Mouse (Mus musculus) G1E-ER4 (cell line): ENCODE data around the gene Gm26602. TPM values are rescaled to one million over a fixed set of nuclear protein-coding genes. Genes with fewer than 3 reads are reported as not detected.

Experiments
- GATA1 ChIP-seq: IDR thresholded peaks from one replicate; pipeline ENCODE4 v1.8.0; 2012; ENCODE audit warnings: low read length, inconsistent platforms
- polyA plus RNA-seq: library from polyadenylated mRNA; stranded (reverse); fragments of >175 nt; gene quantifications from 2 replicates; pipeline ENCODE4 v1.2.3, GENCODE M21; 2012

The Gm26602 gene
- polyA plus RNA-seq, 1 experiment, result not detected

- no peak for TF ChIP-seq GATA1
Measured at GRCm38 (mm10) chr10:79933861-79934260, 23.2 kb downstream of the Gm26602 start.

DNA sequence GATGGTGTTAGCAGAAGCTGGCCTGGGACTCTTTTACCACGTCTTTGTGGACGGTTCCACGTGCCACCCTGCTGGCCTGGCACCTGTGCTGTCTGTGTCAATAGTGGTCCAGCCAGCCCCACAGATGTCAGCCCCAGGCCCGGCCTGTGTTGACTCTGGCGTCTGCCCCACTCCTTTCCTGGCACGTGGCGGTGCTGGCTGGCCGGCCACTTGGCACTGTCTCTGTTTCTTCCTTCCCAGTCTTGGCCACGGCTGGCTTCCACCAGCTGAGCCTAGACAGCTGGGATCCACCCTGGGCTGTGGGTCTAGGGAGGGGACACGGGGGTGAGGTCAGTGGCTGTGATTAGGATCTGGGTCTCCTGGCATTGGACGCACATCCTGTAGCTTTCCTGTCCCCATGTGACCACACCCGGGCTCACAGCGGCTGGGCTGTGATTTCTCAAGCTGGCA, 23.6 kb downstream of the Gm26602 start:
- no peak for TF ChIP-seq GATA1

- no peak for TF ChIP-seq GATA1
Measured at GRCm38 (mm10) chr10:79934794-79935569, 24.3 kb downstream of the Gm26602 start.

- TF ChIP-seq GATA1, result no peak
Measured at GRCm38 (mm10) chr10:79936284-79936910, 25.7 kb downstream of the Gm26602 start.

DNA sequence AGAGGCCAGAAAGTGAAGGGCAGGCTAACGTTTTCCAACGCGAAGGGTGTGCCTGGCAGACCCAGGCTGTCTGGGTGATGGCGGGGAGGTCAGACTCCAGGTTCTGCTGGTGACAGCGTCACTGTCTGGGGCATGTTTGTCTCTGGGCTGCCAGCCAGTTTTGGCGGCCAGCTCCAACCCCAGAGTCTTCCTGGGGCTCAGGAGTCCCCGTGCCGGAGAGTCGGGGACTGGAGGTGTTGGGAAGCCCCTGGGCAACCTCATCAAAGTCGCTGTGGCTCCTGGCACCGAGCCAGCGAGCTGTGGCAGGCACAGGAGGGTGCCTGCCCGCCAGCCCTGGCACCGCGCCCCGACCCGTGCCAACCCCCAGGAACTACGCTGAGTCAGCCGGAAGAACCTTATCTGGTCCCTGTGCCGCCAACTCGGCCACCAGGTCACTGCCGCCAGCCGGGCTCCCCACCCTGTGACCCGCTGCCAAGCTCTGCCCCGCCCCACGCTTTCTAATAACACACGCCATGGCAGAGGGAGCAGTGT, 26.3 kb downstream of the Gm26602 start:
- no peak for TF ChIP-seq GATA1

GRCm38 (mm10) chr10:79937775-79938526, 27.3 kb downstream of the Gm26602 start:
- TF ChIP-seq GATA1, result no peak

DNA sequence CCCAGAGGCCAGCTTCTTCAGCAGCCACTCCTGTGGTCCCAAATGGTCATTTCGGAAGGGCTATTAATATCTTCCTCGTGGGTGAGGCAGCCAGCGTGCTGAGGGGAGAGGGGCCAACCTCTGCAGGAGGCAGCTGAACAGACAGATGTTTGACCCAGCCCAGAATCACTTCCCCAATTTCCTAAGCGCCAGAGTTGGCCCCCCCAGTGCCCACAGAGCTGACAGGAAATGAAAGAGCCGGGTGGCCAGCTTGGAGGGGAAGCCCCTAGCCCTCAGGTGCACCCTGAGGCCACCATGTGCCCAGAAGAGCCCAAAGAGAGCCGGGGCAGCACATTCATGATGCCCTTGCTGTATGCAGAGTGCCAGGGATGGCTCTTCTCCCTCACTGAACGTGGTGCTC, 30.1 kb downstream of the Gm26602 start:
- TF ChIP-seq GATA1, result no peak

DNA sequence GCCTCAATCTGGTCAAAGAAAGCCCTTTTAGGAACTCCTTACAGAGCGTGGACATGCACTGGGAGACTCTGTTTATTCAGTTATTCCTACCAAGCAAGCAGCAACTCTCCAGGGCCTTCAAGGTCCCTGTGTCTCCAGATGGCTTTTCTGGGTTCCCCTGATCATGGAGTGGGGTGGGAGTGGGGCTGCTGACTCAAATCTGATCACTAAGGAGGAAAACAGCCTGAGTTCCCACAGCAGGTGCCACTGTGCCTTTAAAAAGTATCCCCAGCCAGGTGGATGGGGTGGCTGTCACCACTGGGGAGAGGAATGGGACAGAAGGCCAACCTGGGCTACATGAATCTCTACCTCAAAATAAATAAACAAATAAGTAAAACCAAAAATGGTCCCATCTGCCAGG, 32.3 kb downstream of the Gm26602 start:
- no peak for TF ChIP-seq GATA1

DNA sequence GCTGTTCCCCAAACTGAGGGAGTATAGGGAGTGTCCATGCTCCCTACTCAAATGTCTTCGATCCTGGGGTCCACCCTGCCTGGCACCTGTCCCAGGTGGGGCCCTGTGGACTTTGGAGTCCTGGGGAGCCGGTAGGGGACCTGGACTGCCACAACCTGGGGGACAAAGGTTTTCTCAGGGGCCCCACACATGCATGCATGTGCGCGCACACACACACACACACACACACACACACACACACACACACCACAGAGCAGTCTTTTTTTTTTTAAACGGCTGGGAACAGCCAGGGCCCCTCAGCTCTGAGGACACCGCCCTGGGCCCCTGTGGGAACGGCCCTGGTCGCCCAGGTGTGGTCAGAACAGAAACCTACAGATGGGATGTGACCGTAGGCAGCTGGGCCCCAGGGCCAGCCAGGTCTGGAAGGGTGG, 32.8 kb downstream of the Gm26602 start:
- TF ChIP-seq GATA1, result no peak

- TF ChIP-seq GATA1, result no peak
Measured at GRCm38 (mm10) chr10:79945507-79946234, 35.0 kb downstream of the Gm26602 start.

- no peak for TF ChIP-seq GATA1
Measured at GRCm38 (mm10) chr10:79946752-79947322, 36.2 kb downstream of the Gm26602 start.

DNA sequence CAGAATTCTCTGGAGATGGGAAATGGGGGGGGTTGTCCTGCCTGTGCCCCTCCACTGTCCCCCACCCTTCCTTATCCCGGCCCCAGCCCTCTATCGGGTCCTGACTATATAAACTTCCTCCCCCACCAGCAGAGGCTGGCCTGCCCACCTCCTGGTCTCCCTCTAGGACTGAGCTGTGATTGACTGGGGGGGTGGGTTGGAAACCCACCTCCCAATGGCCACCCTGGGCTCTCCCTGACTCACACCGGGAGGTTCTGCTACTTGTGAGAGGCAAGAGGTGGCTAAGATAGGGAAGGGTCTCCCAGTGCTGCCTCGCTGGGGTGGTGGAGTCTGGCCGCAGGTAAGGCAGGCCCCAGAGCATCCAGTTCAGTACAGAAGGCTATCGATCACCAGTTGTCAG, 36.8 kb downstream of the Gm26602 start:
- TF ChIP-seq GATA1, result no peak

DNA sequence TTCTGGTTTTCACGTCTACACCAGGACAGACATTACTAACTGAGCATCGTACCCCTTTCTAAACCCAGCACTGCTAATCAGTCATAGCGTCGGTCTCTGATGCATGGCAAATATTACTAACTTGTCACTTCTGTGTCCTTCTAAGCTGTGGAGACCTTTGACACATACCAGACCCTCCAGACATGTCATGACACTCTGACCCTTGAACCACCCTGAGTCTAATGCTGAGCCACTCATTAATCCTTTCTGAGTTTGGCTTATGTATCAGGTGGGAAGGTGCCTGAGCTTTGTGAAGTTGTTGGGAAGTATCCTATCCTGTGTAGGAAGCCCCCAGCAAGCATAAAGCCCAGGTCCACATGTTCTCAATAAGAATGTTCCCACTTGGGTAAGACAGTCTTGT, 39.2 kb downstream of the Gm26602 start:
- no peak for TF ChIP-seq GATA1

- TF ChIP-seq GATA1, result no peak
Measured at GRCm38 (mm10) chr10:79950661-79951060, 40.0 kb downstream of the Gm26602 start.

DNA sequence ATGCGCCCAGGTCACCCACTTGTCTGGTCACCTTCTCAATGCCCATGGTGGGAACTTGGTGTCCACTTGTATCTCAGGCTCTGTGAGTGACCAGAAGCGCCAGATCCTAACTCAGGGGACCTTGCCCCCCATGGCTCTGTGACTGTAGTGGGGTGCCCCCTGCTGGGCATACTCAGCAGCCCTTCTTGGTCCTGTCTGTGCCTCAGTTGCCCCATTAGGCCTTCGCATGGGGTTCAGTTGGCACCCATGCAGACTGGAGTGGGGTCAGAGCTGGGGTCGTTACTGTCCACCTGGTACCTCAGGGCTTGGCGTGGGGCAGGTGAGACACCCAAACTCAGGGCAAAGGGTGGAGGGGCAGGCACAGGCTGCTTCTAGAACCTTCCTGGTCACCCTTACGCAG, 43.3 kb downstream of the Gm26602 start:
- no peak for TF ChIP-seq GATA1
